Mouse (Mus musculus) cerebellum, adult 2 months (tissue): ENCODE results near the gene Ctss.
A peak's percentile ranks its signal among the peaks of the same experiment; 100 is the strongest.

Source experiments
- CTCF ChIP-seq: fragments of 200-500 bp; IDR thresholded peaks from 2 replicates; pipeline ENCODE4 v1.5.1; 2011; ENCODE audit warnings: low read depth, mild to moderate bottlenecking, control low read depth, low read length, moderate library complexity, borderline replicate concordance; ENCODE audit not compliant: insufficient read depth
- POLR2A ChIP-seq: fragments of 200-500 bp; IDR thresholded peaks from 2 replicates; pipeline ENCODE4 v1.6.1; 2011; ENCODE audit warnings: low read length, control low read depth, borderline replicate concordance; ENCODE audit not compliant: insufficient read depth

DNA sequence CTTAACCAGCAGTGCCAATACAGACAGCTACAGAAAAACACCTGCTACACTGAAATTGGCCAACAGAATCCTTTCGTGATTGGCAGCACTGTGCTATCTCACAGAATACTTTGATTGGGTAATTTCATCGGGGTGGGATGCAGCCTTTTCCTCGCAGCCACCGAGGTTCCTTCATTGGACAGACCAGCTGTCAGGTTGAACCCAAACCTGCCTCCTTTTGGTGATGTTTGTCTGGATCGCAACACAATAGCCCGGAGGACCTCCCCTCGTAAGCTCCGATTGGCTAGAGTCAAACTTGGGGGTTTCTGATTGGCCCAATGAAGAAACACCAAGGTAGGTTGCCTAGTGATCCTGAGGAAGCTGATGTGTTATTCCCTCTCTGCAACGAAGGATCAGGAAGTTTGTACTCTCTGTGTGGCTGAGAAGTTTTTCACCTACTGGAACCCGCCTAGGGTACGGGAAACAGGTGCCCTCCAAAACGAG, 62.1 kb downstream of the Ctss start, which contains the start of gene Golph3l:
- no peak for TF ChIP-seq CTCF
- peak; percentile 66; the same call in 1 of the 2 replicates for TF ChIP-seq POLR2A
